Mouse (Mus musculus) heart, adult 8-10 months (tissue): Measurements from ENCODE around the gene Gm5148. TPM values are rescaled to one million over a fixed set of nuclear protein-coding genes. Genes with fewer than 3 reads are reported as not detected.

Source experiments
- DNase-seq: peaks from one replicate; pipeline ENCODE4 v3.0.0; 2022; ENCODE audit warnings: low spot score
- total RNA-seq, 4 experiments: library from RNA; stranded (reverse); gene quantifications; 2 replicates each; pipeline ENCODE4 v1.2.4; 2022

The Gm5148 gene
- total RNA-seq, 4 experiments from 2014 or later, result not detected

DNA sequence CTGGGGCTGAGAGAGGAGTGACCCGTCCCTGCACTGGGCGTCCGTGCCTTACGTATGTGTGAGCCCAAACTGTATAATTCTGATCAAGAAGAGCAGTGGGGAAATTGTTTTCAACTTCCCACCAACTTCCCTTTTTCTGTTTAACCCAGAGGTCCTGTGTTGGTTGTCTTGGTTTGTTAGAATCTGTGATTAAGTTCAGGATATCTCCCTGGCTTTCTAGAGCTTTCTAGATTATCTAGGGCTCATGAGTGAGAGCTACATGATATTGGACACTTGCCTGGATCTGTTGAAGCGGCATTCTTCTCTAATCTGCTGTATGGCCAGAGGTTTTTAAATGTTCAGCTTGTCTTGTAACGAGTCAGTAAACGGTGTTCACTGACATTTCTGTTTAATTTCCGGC lies 30.7 kb downstream of the Gm5148 start:
- no peak for DNase-seq

DNA sequence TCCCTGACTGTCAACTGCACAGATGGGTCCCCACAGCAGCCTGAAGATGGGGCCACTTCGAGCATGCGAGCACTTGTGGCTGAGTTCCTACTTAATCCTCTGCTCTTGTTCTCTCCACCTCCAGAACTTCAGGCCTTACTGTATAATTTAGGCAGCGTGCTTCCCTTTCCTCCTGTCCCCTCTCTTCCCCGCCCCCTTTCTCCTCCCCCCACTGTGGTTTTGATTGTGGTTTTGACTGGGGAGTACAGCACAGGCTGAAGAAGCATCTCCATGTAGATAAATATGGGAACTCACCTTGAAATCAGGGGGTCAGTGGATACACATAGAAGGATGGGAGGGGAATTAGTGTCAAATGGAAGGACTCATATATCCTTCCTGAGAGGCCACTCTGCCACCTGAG lies 31.3 kb downstream of the Gm5148 start:
- no peak for DNase-seq

DNA sequence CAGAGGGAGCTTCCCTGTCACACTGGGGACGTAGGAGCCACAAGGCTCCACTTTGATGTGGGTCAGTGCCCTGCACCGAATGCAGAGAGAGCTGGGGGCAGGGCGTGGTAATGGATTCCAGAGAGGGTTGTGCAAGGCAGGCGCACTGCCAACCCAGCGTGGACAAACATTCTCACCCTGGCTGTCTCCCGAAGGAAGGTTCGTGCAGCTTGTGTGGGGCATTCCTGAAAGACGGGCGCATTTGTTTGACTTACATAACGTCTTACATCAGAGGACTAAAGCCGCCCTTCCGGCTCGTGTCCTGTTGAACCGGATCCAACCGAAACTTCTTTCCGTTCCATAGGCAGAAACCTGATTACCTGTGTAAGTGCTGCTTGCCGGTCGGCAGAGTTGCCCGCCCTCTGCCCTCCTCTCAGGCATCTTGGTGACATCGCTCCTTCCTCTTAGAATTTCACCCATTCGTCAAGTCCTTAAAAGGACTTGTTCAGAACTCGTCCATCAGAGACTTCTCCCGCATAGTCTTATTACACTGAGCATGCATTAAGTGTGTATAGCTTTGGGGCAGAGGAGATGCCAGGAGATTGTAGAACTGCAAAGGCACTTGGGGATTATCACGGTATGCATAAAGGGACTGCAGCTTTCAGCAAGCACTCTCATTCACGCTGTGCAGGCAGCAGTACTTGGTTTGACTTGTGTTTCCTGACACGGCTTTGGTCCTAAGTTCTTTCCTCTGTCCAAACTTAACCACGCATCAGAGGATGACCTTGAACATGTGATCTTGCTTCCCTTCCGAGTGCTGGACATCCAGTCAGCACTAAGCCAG lies 36.9 kb downstream of the Gm5148 start:
- no peak for DNase-seq

DNA sequence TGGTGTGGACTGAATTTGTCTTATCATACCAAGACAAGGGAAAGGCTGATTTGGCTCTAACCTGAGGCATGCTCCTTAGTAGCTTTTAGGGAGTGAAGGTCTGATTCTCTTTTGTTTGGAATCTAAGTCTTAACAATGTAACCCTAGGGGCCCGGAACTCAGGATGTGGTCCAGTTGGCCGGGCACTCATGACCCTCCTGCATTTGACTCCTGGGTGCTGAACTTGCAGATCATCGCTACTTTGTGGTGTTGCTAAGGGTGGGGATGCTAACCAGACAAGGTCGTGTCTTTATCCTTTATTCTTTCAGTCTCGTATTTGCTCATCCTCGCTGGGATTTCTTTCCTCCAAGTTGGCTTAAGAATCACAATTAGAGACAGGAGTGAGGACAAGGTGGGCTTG lies 37.5 kb downstream of the Gm5148 start:
- no peak for DNase-seq

DNA sequence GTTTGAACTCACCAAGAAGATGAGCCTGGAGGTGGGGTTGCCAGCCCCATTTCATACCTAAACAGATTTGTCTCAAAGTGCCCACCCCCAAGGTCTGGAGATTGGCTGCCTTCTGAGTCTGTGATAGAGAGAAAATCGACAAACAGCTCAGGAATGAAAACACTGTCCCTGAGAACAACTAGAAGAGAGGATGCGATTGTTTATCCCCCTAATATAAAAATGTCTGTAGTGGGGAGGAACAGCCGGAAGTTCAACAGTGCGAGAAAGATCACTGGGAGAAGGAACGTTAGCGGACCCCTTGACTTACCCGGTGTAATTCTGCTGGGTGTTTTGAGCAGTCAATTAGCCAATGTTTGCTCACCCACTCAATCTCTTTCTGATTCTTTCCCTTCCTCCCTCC lies 38.1 kb downstream of the Gm5148 start:
- no peak for DNase-seq

DNA sequence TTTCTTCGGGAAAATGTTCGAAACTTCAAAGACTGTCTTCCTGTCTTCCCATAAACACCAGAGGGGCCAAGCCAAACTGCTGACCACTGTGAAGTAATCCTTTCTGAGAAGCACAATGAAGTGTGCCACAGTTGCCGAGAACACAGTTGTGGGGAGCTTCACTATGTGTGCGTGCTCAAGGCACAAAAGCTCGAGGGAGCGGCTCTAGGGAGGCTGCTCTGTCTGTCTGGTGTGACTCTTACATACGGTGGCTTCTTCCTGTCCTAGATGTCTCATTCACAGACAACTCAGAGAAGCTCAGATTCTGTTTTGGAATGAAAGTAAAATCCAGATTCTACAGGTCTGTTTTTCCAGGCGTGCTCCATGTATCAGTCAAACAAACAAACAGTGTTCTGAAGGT lies 48.0 kb downstream of the Gm5148 start:
- DNase-seq, result no peak

DNA sequence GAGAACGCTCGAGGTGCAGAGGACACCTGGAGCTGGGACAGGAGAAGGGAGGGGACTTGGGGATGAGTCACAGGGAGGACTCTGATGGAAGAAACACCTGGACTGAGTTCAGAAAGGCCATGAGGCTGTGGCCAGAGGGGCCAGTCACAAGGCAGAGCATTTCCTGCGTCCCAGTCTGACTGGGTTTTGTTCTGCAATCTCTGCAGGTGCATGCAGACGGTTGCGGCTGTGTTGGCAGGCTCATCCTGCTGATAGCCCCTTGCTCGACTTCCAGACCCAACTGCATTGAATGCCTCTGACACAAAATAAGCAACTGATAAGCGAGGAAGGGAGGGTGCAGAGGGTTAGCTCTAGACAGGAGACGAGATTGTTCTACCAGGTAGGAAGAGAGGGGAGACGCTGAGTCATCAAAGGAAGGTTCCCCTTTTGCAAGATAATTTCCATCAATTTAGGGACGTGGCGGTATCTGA lies 49.2 kb downstream of the Gm5148 start:
- no peak for DNase-seq

DNA sequence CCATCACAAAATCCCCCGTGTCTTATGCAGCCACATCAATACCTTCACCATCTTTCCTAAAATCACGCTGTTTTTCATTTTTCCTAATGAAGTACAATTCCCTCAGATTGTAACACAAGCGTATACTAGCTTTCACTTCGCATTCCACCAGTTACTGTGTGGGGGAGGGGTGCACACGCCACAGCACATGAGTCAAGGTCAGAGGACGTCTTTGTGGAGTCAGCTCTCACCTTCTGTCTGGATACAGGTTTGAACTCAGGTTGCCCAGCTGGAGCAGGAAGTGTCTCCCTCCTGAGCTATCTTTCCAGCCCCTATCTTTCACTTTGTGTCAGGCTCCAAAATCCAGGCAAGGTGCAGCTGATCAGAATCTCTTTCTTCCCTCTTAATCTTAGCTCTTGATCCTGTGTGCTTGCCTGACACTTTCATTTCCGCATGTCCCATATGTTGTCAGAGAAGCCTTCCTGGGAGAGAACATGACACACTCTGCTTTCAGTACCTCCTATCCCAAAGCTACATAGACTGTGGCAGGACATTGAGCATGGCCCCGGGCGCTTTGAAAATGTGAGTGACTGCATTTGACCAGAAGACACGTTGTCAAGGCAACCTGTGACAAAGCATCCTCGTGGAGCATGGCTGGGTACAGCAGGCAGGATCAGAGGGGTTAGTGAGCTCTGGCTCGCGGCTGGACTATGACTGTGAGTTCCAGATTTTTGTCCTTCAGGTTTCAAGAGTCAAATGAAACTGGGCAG lies 50.6 kb downstream of the Gm5148 start:
- no peak for DNase-seq

DNA sequence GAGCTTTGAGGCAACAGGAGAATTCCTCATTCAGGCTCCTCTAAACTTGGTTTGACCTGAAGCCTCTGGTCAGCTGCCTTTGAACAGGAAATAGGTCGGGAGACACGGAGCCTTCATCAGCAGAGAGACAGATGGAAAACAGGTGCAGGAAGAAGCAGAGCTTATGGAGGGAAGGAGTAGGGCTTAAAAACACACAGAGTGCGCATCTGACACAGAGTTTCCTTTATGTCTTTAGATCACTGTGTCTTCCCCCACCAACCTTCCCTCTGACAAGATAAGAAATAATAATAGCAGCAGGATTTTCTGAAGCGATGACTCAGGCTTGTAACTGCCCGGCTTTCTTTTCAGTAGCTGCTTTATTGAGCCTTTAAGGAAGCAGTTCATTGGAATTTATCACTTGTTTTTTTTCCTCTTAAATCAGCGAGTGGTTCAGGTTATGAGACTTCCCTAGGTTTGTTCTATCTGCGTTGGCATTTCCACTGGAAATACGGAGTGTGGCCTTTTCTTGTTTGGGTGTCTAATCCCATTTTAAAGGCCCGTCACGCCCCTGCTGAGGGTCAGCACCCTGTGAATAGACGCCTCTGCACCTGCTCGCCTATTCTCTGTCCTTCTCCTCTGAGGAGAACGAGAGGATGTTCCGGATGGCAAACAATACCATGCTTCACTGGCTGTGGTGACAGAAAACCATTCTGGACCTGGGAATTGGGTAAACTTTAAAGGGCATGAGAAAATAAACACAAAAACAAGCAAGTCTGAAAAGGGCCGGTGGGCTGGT lies 51.8 kb downstream of the Gm5148 start:
- no peak for DNase-seq

DNA sequence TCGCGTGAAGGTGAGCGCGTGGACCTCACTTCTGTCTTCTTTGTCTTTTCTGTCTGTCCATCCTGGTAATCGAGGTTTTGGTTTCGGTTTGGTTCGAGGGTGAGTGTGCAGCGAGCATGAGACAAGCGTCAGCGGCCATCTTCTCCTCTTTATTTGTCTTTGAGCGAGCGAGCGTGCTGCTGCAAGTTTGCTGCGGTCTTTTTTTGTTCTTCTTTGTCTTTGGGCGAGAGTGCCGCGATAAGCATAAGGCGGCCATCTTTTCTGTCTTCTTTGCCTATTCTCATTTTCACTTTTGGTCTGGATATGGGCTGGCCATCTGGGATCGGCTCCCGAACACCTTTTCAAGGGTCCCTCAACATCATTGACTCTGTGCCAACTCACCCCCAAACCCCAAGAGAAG lies 55.2 kb downstream of the Gm5148 start:
- no peak for DNase-seq

DNA sequence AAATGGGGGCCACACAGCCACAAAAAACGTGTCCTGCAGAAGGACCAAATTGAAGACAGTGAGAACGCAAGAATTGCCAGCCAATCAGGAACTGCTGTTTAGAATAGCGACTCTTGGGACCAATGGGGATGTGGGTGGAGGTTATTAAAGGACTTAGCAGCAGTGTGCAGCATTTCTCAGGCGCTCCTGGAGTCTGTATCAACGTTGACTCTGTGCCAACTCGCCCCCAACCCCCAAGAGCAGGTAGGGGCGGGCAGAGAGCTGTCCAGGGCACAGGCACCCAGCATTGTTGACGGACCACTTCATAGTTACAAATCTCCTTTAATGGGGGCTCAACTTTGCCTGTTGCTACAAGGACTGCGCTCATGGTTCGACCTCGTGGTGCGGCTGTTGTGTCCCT lies 55.6 kb downstream of the Gm5148 start:
- no peak for DNase-seq

DNA sequence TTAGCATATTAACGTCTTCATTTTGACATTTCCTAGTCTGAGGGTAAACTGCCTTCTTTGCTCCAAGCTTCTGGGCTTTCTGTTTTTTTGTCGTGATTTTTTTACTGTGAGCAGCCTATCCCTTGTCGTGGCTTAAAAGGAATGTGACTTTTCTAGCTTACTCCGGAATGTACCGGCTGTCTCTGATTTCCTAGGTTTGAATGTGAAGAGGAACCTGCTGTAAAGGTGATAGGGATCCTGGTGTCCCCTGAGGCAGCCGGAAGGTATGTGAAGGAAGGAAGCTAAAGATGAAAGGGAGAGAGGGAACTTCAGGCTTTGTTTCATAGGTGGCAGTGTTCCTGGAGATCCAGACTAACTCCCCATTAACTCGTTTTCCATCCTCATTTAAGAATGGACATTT lies 56.6 kb downstream of the Gm5148 start:
- no peak for DNase-seq

DNA sequence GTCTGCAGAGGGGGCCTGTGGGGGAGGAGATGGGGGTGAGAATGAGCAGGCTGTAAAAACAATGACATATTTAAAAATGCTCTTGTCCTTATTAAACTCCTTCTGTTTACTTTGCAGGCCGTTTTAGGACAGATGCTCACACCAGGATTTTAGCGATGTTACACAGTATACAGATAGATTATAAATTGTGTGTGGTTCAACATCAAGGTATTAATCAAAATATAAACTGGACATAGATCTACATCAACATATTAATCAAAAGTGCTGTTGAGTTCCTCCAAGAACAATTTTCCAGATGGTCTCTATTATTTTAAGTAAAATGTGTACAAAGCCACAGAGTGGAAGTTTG lies 57.2 kb downstream of the Gm5148 start:
- no peak for DNase-seq

DNA sequence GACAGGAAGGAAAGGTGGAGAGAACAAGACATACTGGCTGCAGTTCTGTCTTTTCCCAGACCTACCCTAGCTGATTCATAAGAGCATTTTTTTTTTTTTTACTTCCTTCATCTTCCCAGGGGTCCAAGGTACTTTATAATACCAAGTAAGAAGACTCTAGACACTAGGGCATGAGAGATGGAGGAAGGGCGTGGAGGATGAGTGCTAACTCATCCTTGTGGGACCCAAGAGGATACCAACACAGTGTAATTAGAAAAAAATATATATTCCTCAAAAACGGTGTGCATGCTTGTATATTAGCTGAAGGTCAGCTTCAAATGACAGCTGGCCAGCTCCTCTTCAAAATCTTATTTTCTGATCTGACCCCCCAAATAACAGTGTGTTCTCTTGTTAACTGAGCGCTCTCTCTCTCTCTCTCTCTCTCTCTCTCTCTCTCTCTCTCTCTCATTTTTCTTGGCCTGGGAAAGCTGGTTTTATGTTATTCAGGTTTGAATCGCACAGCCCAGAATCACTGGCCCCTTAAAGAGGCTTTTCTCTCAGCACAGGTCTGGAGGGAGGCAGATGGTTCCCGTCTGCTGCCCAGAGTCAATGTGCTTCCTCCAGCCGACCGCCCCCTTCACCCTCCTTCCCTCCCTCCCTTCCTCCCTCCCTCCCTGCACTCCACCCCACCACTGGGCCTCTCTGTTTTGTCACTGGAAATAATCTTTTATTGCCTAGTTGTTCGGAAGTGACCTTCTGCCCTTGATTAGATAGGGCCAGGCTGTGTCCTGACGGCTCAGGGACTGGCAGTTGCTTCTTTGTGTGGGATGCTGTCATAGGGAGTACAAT lies 57.8 kb downstream of the Gm5148 start:
- no peak for DNase-seq

Other genes with a start within 250 kb of the Gm5148 start
- 10 to 100 TPM; 14.5 to 17.3 (median 15.5) TPM for gene Spry1, start 84.5 kb downstream of the Gm5148 start, total RNA-seq